Mouse (Mus musculus): ENCODE results near the gene Bcas2. TPM values are rescaled to one million over a fixed set of nuclear protein-coding genes. Genes with fewer than 3 reads are reported as not detected.

The Bcas2 gene
- polyA plus RNA-seq, 1 experiment from 2014 or later, result 109 TPM

- Histone ChIP-seq H3K36me3 (ENCODE audit: control insufficient read depth, insufficient read depth, low read length) (peaks cover 19% of the 10 kb centered on the region; the same call in 1 of the 2 replicates), H3K27ac (replicated peaks) (no peak overlapping the region), H3K9me3 (ENCODE audit: control insufficient read depth, low read length) (no peaks in the 10 kb centered on the region), H3K4me2 (replicated peaks; ENCODE audit: low read depth) (no peak overlapping the region), H3K9ac (ENCODE audit: low read length) (no peak overlapping the region), H3K4me3 (ENCODE audit: low read depth, low read length) (no peak overlapping the region), H3K4me1 (replicated peaks; ENCODE audit: control insufficient read depth, insufficient read depth) (no peaks in the 10 kb centered on the region), H3K27me3 (ENCODE audit: control insufficient read depth, insufficient read depth, low read length) (no peaks in the 10 kb centered on the region)
- ATAC-seq (ENCODE audit: low FRiP score, low TSS enrichment), result no peak
- WGBS, result 90% methylated on average over 10 of the region's 10 CpGs
- DNase-seq (ENCODE audit: low spot score), result no peak
- TF ChIP-seq EP300 (optimal IDR thresholded peaks at IDR 0.05) (no peak), CTCF (IDR thresholded peaks at IDR 0.05; ENCODE audit: low read depth) (no peak)
These were observed 22.5 kb upstream of the Bcas2 start for GRCm38 (mm10) chr3:103148941-103149340.

GRCm38 (mm10) chr3:103153761-103154160 is 17.7 kb upstream of the Bcas2 start:
- Histone ChIP-seq H3K4me3 (ENCODE audit: low read depth, low read length) (no peak overlapping the region), H3K36me3 (ENCODE audit: control insufficient read depth, insufficient read depth, low read length) (peaks cover 27% of the 10 kb centered on the region; the same call in 1 of the 2 replicates), H3K4me2 (replicated peaks; ENCODE audit: low read depth) (no peak overlapping the region), H3K27ac (replicated peaks) (no peak overlapping the region), H3K4me1 (replicated peaks; ENCODE audit: control insufficient read depth, insufficient read depth) (no peaks in the 10 kb centered on the region), H3K27me3 (ENCODE audit: control insufficient read depth, insufficient read depth, low read length) (no peaks in the 10 kb centered on the region), H3K9ac (ENCODE audit: low read length) (no peak overlapping the region), H3K9me3 (ENCODE audit: control insufficient read depth, low read length) (no peaks in the 10 kb centered on the region)
- TF ChIP-seq EP300 (optimal IDR thresholded peaks at IDR 0.05) (no peak), CTCF (IDR thresholded peaks at IDR 0.05; ENCODE audit: low read depth) (peak; percentile 73)
- no peak for DNase-seq (ENCODE audit: low spot score)
- ATAC-seq (ENCODE audit: low FRiP score, low TSS enrichment), result no peak

GRCm38 (mm10) chr3:103159232-103159900 is 12.1 kb upstream of the Bcas2 start:
- Histone ChIP-seq H3K27me3 (ENCODE audit: control insufficient read depth, insufficient read depth, low read length) (no peaks in the 10 kb centered on the region), H3K4me3 (ENCODE audit: low read depth, low read length) (no peak overlapping the region), H3K27ac (replicated peaks) (no peak overlapping the region), H3K36me3 (ENCODE audit: control insufficient read depth, insufficient read depth, low read length) (peaks cover 7% of the 10 kb centered on the region; the same call in 1 of the 2 replicates), H3K9me3 (ENCODE audit: control insufficient read depth, low read length) (no peaks in the 10 kb centered on the region), H3K9ac (ENCODE audit: low read length) (no peak overlapping the region), H3K4me1 (replicated peaks; ENCODE audit: control insufficient read depth, insufficient read depth) (no peaks in the 10 kb centered on the region), H3K4me2 (replicated peaks; ENCODE audit: low read depth) (no peak overlapping the region)
- peak; percentile 77; the same call in 1 of the 2 replicates for ATAC-seq (ENCODE audit: low FRiP score, low TSS enrichment)
- 34% methylated on average over 3 of the region's 3 CpGs for WGBS
- peak; percentile 53 for DNase-seq (ENCODE audit: low spot score)
- TF ChIP-seq EP300 (optimal IDR thresholded peaks at IDR 0.05) (no peak), CTCF (IDR thresholded peaks at IDR 0.05; ENCODE audit: low read depth) (no peak)

- TF ChIP-seq EP300 (optimal IDR thresholded peaks at IDR 0.05) (no peak), CTCF (IDR thresholded peaks at IDR 0.05; ENCODE audit: low read depth) (peak; percentile 87)
- Histone ChIP-seq H3K4me3 (ENCODE audit: low read depth, low read length) (no peak overlapping the region), H3K27ac (replicated peaks) (no peak overlapping the region), H3K9me3 (ENCODE audit: control insufficient read depth, low read length) (no peaks in the 10 kb centered on the region), H3K4me1 (replicated peaks; ENCODE audit: control insufficient read depth, insufficient read depth) (peaks cover 5% of the 10 kb centered on the region; the same call in 1 of the 2 replicates), H3K4me2 (replicated peaks; ENCODE audit: low read depth) (no peak overlapping the region), H3K36me3 (ENCODE audit: control insufficient read depth, insufficient read depth, low read length) (peaks cover 5% of the 10 kb centered on the region), H3K27me3 (ENCODE audit: control insufficient read depth, insufficient read depth, low read length) (no peaks in the 10 kb centered on the region), H3K9ac (ENCODE audit: low read length) (no peak overlapping the region)
- WGBS, result 18% methylated on average over 4 of the region's 4 CpGs
- DNase-seq (ENCODE audit: low spot score) (peak; percentile 89), ATAC-seq (ENCODE audit: low FRiP score, low TSS enrichment) (no peak)
These were observed 1.7 kb upstream of the Bcas2 start for GRCm38 (mm10) chr3:103169771-103170170.

GRCm38 (mm10) chr3:103172615-103173014 is 1.2 kb downstream of the Bcas2 start:
- DNase-seq (ENCODE audit: low spot score), result peak; percentile 43
- Histone ChIP-seq H3K4me3 (ENCODE audit: low read depth, low read length) (peak overlapping the region; percentile 82), H3K4me2 (replicated peaks; ENCODE audit: low read depth) (peak overlapping the region; percentile 56), H3K9me3 (ENCODE audit: control insufficient read depth, low read length) (no peaks in the 10 kb centered on the region), H3K9ac (ENCODE audit: low read length) (peak overlapping the region; percentile 88), H3K4me1 (replicated peaks; ENCODE audit: control insufficient read depth, insufficient read depth) (peaks cover 5% of the 10 kb centered on the region; the same call in 1 of the 2 replicates), H3K36me3 (ENCODE audit: control insufficient read depth, insufficient read depth, low read length) (peaks cover 14% of the 10 kb centered on the region), H3K27me3 (ENCODE audit: control insufficient read depth, insufficient read depth, low read length) (no peaks in the 10 kb centered on the region), H3K27ac (replicated peaks) (peak overlapping the region; percentile 88; the same call in 1 of the 2 replicates)
- 11% methylated on average over 5 of the region's 5 CpGs for WGBS
- TF ChIP-seq EP300 (optimal IDR thresholded peaks at IDR 0.05), result no peak
- no peak for TF ChIP-seq CTCF (IDR thresholded peaks at IDR 0.05; ENCODE audit: low read depth)
- ATAC-seq (ENCODE audit: low FRiP score, low TSS enrichment), result peak; percentile 57

- ATAC-seq (ENCODE audit: low FRiP score, low TSS enrichment) (no peak), DNase-seq (ENCODE audit: low spot score) (no peak)
- H3K27ac ChIP-seq (replicated peaks), result no peak overlapping the region
- H3K9ac ChIP-seq (ENCODE audit: low read length), result no peak overlapping the region
- peaks cover 19% of the 10 kb centered on the region for H3K36me3 ChIP-seq (ENCODE audit: control insufficient read depth, insufficient read depth, low read length)
- no peaks in the 10 kb centered on the region for H3K27me3 ChIP-seq (ENCODE audit: control insufficient read depth, insufficient read depth, low read length)
- no peak overlapping the region for H3K4me3 ChIP-seq (ENCODE audit: low read depth, low read length)
- no peaks in the 10 kb centered on the region for H3K9me3 ChIP-seq (ENCODE audit: control insufficient read depth, low read length)
- no peak for TF ChIP-seq CTCF (IDR thresholded peaks at IDR 0.05; ENCODE audit: low read depth)
- no peak for TF ChIP-seq EP300 (optimal IDR thresholded peaks at IDR 0.05)
- 86% methylated on average over 4 of the region's 4 CpGs for WGBS
- H3K4me1 ChIP-seq (replicated peaks; ENCODE audit: control insufficient read depth, insufficient read depth), result peaks cover 5% of the 10 kb centered on the region; the same call in 1 of the 2 replicates
- no peak overlapping the region for H3K4me2 ChIP-seq (replicated peaks; ENCODE audit: low read depth)
These were observed 5.3 kb downstream of the Bcas2 start for GRCm38 (mm10) chr3:103176740-103177139.
